Mouse (Mus musculus) MEL (cell line): ENCODE measurements around the gene Slc35d2.
A peak's percentile ranks its signal among the peaks of the same experiment; 100 is the strongest.

Experiments used
- CHD2 ChIP-seq: IDR thresholded peaks from 2 replicates; pipeline ENCODE4 v1.6.1; 2011; ENCODE audit warnings: low read length, improper control_type of control experiment
- CTCF ChIP-seq, 3 experiments: IDR thresholded peaks in 2 of 3; conservative IDR thresholded peaks in 1 of 3; 2 replicates each; pipeline ENCODE4 v1.5.1; 2011 to 2012; ENCODE audit warnings: low read length in 3 of 3, low read depth in 2 of 3, mild to moderate bottlenecking in 2 of 3, improper control_type of control experiment in 1 of 3, inconsistent platforms in 1 of 3, mixed read lengths in 1 of 3, moderate library complexity in 1 of 3; ENCODE audit not compliant: control insufficient read depth in 1 of 3, insufficient read depth in 1 of 3, poor library complexity in 1 of 3, severe bottlenecking in 1 of 3
- GATA1 ChIP-seq: IDR thresholded peaks from 2 replicates; pipeline ENCODE4 v1.6.1; 2011; ENCODE audit warnings: low read depth, low read length, improper control_type of control experiment
- MAX ChIP-seq: IDR thresholded peaks from 2 replicates; pipeline ENCODE4 v1.6.1; 2011; ENCODE audit warnings: low read length, improper control_type of control experiment
- MYB ChIP-seq: IDR thresholded peaks from 2 replicates; pipeline ENCODE4 v1.6.1; 2011; ENCODE audit warnings: mild to moderate bottlenecking, low read depth, low read length, improper control_type of control experiment
- NELFE ChIP-seq: IDR thresholded peaks from 2 replicates; pipeline ENCODE4 v1.6.1; 2011; ENCODE audit warnings: low read depth, low read length, improper control_type of control experiment
- NRF1 ChIP-seq: IDR thresholded peaks from 2 replicates; pipeline ENCODE4 v1.6.1; 2014; ENCODE audit warnings: low read depth, mild to moderate bottlenecking, inconsistent platforms, low read length, improper control_type of control experiment, moderate library complexity; ENCODE audit not compliant: poor library complexity, insufficient read depth, severe bottlenecking
- POLR2A ChIP-seq, 2 experiments: IDR thresholded peaks; 2 replicates each; pipeline ENCODE4 v1.6.1; 2011 to 2012; ENCODE audit warnings: low read length in 2 of 2, mild to moderate bottlenecking in 2 of 2, control low read depth in 1 of 2, improper control_type of control experiment in 1 of 2, low read depth in 1 of 2, moderate library complexity in 1 of 2; ENCODE audit not compliant: control insufficient read depth in 1 of 2, insufficient read depth in 1 of 2, poor library complexity in 1 of 2
- POLR2AphosphoS5 ChIP-seq: IDR thresholded peaks from 2 replicates; pipeline ENCODE4 v1.6.1; 2012; ENCODE audit warnings: low read depth, borderline replicate concordance, mild to moderate bottlenecking, inconsistent platforms, low read length, moderate library complexity, mixed read lengths
- TAL1 ChIP-seq: IDR thresholded peaks from 2 replicates; pipeline ENCODE4 v1.6.1; 2012; ENCODE audit warnings: mild to moderate bottlenecking, inconsistent platforms, low read length, moderate library complexity, mixed read lengths
- USF1 ChIP-seq: IDR thresholded peaks from 2 replicates; pipeline ENCODE4 v1.6.1; 2014; ENCODE audit warnings: low read depth, mild to moderate bottlenecking, inconsistent platforms, low read length, improper control_type of control experiment, moderate library complexity
- ZC3H11A ChIP-seq: IDR thresholded peaks from 2 replicates; pipeline ENCODE4 v1.6.1; 2012; ENCODE audit warnings: low read depth, mild to moderate bottlenecking, inconsistent platforms, low read length, improper control_type of control experiment
- ZMIZ1 ChIP-seq: IDR thresholded peaks from 2 replicates; pipeline ENCODE4 v1.6.1; 2012; ENCODE audit warnings: low read depth, mild to moderate bottlenecking, inconsistent platforms, low read length, improper control_type of control experiment, moderate library complexity

DNA sequence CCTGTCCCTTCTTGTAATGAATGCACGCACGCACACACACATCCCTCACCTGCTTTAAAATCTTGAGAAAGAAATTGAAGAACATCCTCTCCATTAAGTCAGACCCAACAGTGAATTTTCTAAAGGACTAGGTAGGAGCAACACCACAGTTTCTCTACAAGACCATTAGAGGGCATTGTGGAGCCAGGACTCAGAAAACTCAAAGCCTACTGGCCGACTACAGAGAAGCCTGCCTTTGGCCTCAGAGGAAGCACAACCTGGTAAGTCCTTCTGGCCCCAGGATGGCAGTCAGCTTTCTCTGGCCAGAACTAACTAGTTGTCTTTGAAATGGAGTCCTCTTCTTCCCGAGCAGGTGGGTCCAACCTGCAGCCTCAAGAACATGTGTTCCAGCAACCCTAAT, 78.3 kb downstream of the Slc35d2 start:
- no peak for TF ChIP-seq NELFE
- no peak for TF ChIP-seq MAX
- TF ChIP-seq POLR2AphosphoS5, result no peak
- TF ChIP-seq NRF1, result no peak
- peak in 2 of 3 experiments; percentile 18 to 41; a peak in 2 of 6 replicates for TF ChIP-seq CTCF (IDR thresholded peaks at IDR 0.05 in 2 of 3, conservative IDR thresholded peaks at IDR 0.05 in 1 of 3; ENCODE audit: control insufficient read depth in 1 of 3, insufficient read depth in 1 of 3, low read depth in 2 of 3, low read length in 3 of 3, poor library complexity in 1 of 3, severe bottlenecking in 1 of 3)
- no peak for TF ChIP-seq GATA1
- no peak for TF ChIP-seq USF1
- no peak for TF ChIP-seq CHD2
- no peak for TF ChIP-seq ZC3H11A
- no peak for TF ChIP-seq TAL1
- no peak for TF ChIP-seq MYB
- no peak for TF ChIP-seq POLR2A (IDR thresholded peaks at IDR 0.05; ENCODE audit: control insufficient read depth in 1 of 2, insufficient read depth in 1 of 2, low read depth in 1 of 2, low read length in 2 of 2, poor library complexity in 1 of 2)
- no peak for TF ChIP-seq ZMIZ1
